In genomic region chr2:25578796-25579736, GRCm38 (mm10) we compare ENCODE assay signal across 8 mouse cellular contexts. TPM values are rescaled to one million over a fixed set of nuclear protein-coding genes. Genes with fewer than 3 reads are reported as not detected.
DNase-seq lines count a peak whose midpoint lies in the region; ATAC-seq and TF ChIP-seq lines count a peak whose summit lies in the region.

No protein-coding gene starts in this region.

- H3K4me2 ChIP-seq in embryonic facial prominence, embryonic 11.5 days (ENCODE audit: low read depth, low read length), result peak overlapping the region; percentile 30
- H3K4me2 ChIP-seq in intestine, embryonic 16.5 days (ENCODE audit: low read depth, low read length), result peak overlapping the region; percentile 62
- peak overlapping the region; percentile 24; the same call in 1 of the 2 replicates for H3K4me2 ChIP-seq in stomach, embryonic 14.5 days (replicated peaks; ENCODE audit: low read depth, low read length)

- peak overlapping the region; percentile 16; the same call in 1 of the 2 replicates for H3K4me3 ChIP-seq in heart, adult 2 months
- H3K4me3 ChIP-seq in embryonic facial prominence, embryonic 11.5 days (ENCODE audit: low read depth, low read length), result peak overlapping the region; percentile 14; the same call in 1 of the 2 replicates
- H3K4me3 ChIP-seq in intestine, embryonic 16.5 days (ENCODE audit: low read length), result peak overlapping the region; percentile 36
- peak overlapping the region; percentile 24 for H3K4me3 ChIP-seq in stomach, embryonic 14.5 days (ENCODE audit: low read depth, low read length)

- H3K79me2 ChIP-seq in heart, adult 2 months (replicated peaks; ENCODE audit: control insufficient read depth, insufficient read depth, low read length), result no peaks in the 10 kb centered on the region

- no peaks in the 10 kb centered on the region for H3K9me3 ChIP-seq in embryonic facial prominence, embryonic 11.5 days (replicated peaks; ENCODE audit: control insufficient read depth, low read length)
- H3K9me3 ChIP-seq in intestine, embryonic 16.5 days (ENCODE audit: control insufficient read depth, low read length), result 0 out of 2 replicates have a peak, but pooled peaks cover 4% of the 10 kb centered on the region
- no peaks in the 10 kb centered on the region for H3K9me3 ChIP-seq in stomach, embryonic 14.5 days (ENCODE audit: control insufficient read depth, low read depth, low read length)

- ATAC-seq in embryonic facial prominence, embryonic 11.5 days (replicated peaks; ENCODE audit: insufficient number of reproducible peaks, low FRiP score, low TSS enrichment, low read depth), result no peak
- no peak for ATAC-seq in intestine, embryonic 16.5 days
- ATAC-seq in stomach, embryonic 14.5 days (ENCODE audit: insufficient number of reproducible peaks, insufficient read depth, low FRiP score, low read depth), result no peak

- H3K27me3 ChIP-seq in heart, adult 2 months (ENCODE audit: control insufficient read depth, insufficient read depth, low read length), result peaks cover 27% of the 10 kb centered on the region
- peaks cover 57% of the 10 kb centered on the region for H3K27me3 ChIP-seq in embryonic facial prominence, embryonic 11.5 days (ENCODE audit: control insufficient read depth, insufficient read depth, low read length)
- H3K27me3 ChIP-seq in intestine, embryonic 16.5 days (replicated peaks; ENCODE audit: control insufficient read depth, insufficient read depth, low read length), result peaks cover 49% of the 10 kb centered on the region
- peaks cover 37% of the 10 kb centered on the region for H3K27me3 ChIP-seq in stomach, embryonic 14.5 days (ENCODE audit: control insufficient read depth, insufficient read depth, low read length)

- H3K4me1 ChIP-seq in heart, adult 2 months (ENCODE audit: control insufficient read depth, insufficient read depth, low read length), result peaks cover 10% of the 10 kb centered on the region
- peaks cover 5% of the 10 kb centered on the region for H3K4me1 ChIP-seq in embryonic facial prominence, embryonic 11.5 days (ENCODE audit: control insufficient read depth, insufficient read depth, low read length)
- peaks cover 73% of the 10 kb centered on the region for H3K4me1 ChIP-seq in intestine, embryonic 16.5 days (ENCODE audit: control insufficient read depth, insufficient read depth, low read length)
- peaks cover 45% of the 10 kb centered on the region for H3K4me1 ChIP-seq in stomach, embryonic 14.5 days (ENCODE audit: control insufficient read depth, insufficient read depth, low read length)

- TF ChIP-seq EP300 in heart, adult 2 months (IDR thresholded peaks at IDR 0.05; ENCODE audit: insufficient read depth, low read depth, low read length), result no peak

- intact Hi-C loops in heart, adult 2 months (cut with DNase I), result no loop called here
- intact Hi-C loops in heart, postnatal 10 days (cut with DNase I), result no loop called here

- H3K27ac ChIP-seq in heart, adult 2 months, result no peak overlapping the region
- no peak overlapping the region for H3K27ac ChIP-seq in embryonic facial prominence, embryonic 11.5 days (replicated peaks; ENCODE audit: low read depth, low read length)
- H3K27ac ChIP-seq in intestine, embryonic 16.5 days (ENCODE audit: low read length), result no peak overlapping the region
- H3K27ac ChIP-seq in stomach, embryonic 14.5 days (ENCODE audit: low read length), result no peak overlapping the region

- no peak for TF ChIP-seq POLR2A in heart, adult 2 months (IDR thresholded peaks at IDR 0.05; ENCODE audit: insufficient read depth, low read depth, low read length)

- H3K36me3 ChIP-seq in heart, adult 2 months (ENCODE audit: control insufficient read depth, insufficient read depth, low read length), result no peaks in the 10 kb centered on the region
- H3K36me3 ChIP-seq in embryonic facial prominence, embryonic 11.5 days (replicated peaks; ENCODE audit: control insufficient read depth, insufficient read depth, low read depth, low read length), result no peaks in the 10 kb centered on the region
- no peaks in the 10 kb centered on the region for H3K36me3 ChIP-seq in intestine, embryonic 16.5 days (ENCODE audit: control insufficient read depth, insufficient read depth, low read length)
- H3K36me3 ChIP-seq in stomach, embryonic 14.5 days (ENCODE audit: control insufficient read depth, insufficient read depth, low read length), result peaks cover 12% of the 10 kb centered on the region

- 5% methylated on average over 77 of the region's 77 CpGs for WGBS in heart, adult 2 months
- 6% methylated on average over 77 of the region's 77 CpGs for WGBS in embryonic facial prominence, embryonic 11.5 days
- WGBS in intestine, embryonic 16.5 days, result 10% methylated on average over 77 of the region's 77 CpGs
- 6% methylated on average over 77 of the region's 77 CpGs for WGBS in stomach, embryonic 14.5 days

- H3K9ac ChIP-seq in heart, adult 2 months (ENCODE audit: low read depth, low read length), result no peak overlapping the region
- peak overlapping the region; percentile 2; the same call in 1 of the 2 replicates for H3K9ac ChIP-seq in embryonic facial prominence, embryonic 11.5 days (replicated peaks; ENCODE audit: low read length)
- peak overlapping the region; percentile 54 for H3K9ac ChIP-seq in intestine, embryonic 16.5 days (ENCODE audit: low read depth, low read length)
- no peak overlapping the region for H3K9ac ChIP-seq in stomach, embryonic 14.5 days (replicated peaks; ENCODE audit: low read depth, low read length)

- no peak for TF ChIP-seq CTCF in heart, adult 2 months (IDR thresholded peaks at IDR 0.05)

- DNase-seq in heart, adult 2 months, result peak in 1 of 2 experiments; percentile 10
- DNase-seq in heart, postnatal 10 days, result no peak
- DNase-seq in CD4-positive helper T cell, adult 2 months (ENCODE audit: low read depth, low spot score), result peak; percentile 37
- DNase-seq in embryonic facial prominence, embryonic 11.5 days (ENCODE audit: low spot score), result no peak
- DNase-seq in left cerebral cortex, adult 11 months (ENCODE audit: low spot score), result no peak
- DNase-seq in layer of hippocampus, adult 8-10 months (ENCODE audit: low spot score in 2 of 2), result no peak

RNA-seq across cellular contexts. Expression of gene Ajm1, which starts 2.5 kb away (rescaled TPM):
- total RNA-seq in heart, adult 2 months (2021), result under 1 TPM; 0.05 to 0.36 TPM
- polyA plus RNA-seq in heart, adult 2 months (2012; rRNA removed), result 0.15 and 1.1 TPM in 2 replicates
- under 1 TPM; 0.10 to 0.12 TPM for total RNA-seq in heart, postnatal 10 days (2021)
- polyA plus RNA-seq in embryonic facial prominence, embryonic 11.5 days (2014; fragmentation: Nextera tagmentation; extraction: Ambion mirVana), result 0.07 and 0.25 TPM in 2 replicates
- 0.93 and 1.4 TPM in 2 replicates for polyA plus RNA-seq in intestine, embryonic 16.5 days (2015; fragmentation: Nextera tagmentation; extraction: Ambion mirVana)
- polyA plus RNA-seq in stomach, embryonic 14.5 days (2014; fragmentation: Nextera tagmentation; extraction: Ambion mirVana), result 0.70 and 1.3 TPM in 2 replicates
- total RNA-seq in layer of hippocampus, adult 8-10 months (2022), result 100 to 1,000 TPM in 1 of 4 experiments, 10 to 100 TPM in 3; 82.9 to 103 (median 92.4) TPM

RNA-seq across cellular contexts. Expression of gene Phpt1, which starts 4.0 kb away (rescaled TPM):
- total RNA-seq in heart, adult 2 months (2021), result 10 to 100 TPM; 52.6 to 69.9 TPM
- 100 and 101 TPM in 2 replicates for polyA plus RNA-seq in heart, adult 2 months (2012; rRNA removed)
- total RNA-seq in heart, postnatal 10 days (2021), result 100 to 1,000 TPM in 1 of 2 experiments, 10 to 100 TPM in 1; 93.8 to 101 TPM
- 145 and 157 TPM in 2 replicates for polyA plus RNA-seq in embryonic facial prominence, embryonic 11.5 days (2014; fragmentation: Nextera tagmentation; extraction: Ambion mirVana)
- polyA plus RNA-seq in intestine, embryonic 16.5 days (2015; fragmentation: Nextera tagmentation; extraction: Ambion mirVana), result 145 and 176 TPM in 2 replicates
- polyA plus RNA-seq in stomach, embryonic 14.5 days (2014; fragmentation: Nextera tagmentation; extraction: Ambion mirVana), result 225 and 231 TPM in 2 replicates
- 10 to 100 TPM; 64.6 to 76.6 (median 69.6) TPM for total RNA-seq in layer of hippocampus, adult 8-10 months (2022)

RNA-seq across cellular contexts. Expression of gene Mamdc4, which starts 4.4 kb away (rescaled TPM):
- 1 to 10 TPM in 1 of 2 experiments, under 1 TPM in 1; 0.60 to 2.2 TPM for total RNA-seq in heart, adult 2 months (2021)
- polyA plus RNA-seq in heart, adult 2 months (2012; rRNA removed), result 1.6 and 8.5 TPM in 2 replicates
- 1 to 10 TPM; 1.8 to 2.2 TPM for total RNA-seq in heart, postnatal 10 days (2021)
- polyA plus RNA-seq in embryonic facial prominence, embryonic 11.5 days (2014; fragmentation: Nextera tagmentation; extraction: Ambion mirVana), result 1.2 and 8.5 TPM in 2 replicates
- 582 and 797 TPM in 2 replicates for polyA plus RNA-seq in intestine, embryonic 16.5 days (2015; fragmentation: Nextera tagmentation; extraction: Ambion mirVana)
- polyA plus RNA-seq in stomach, embryonic 14.5 days (2014; fragmentation: Nextera tagmentation; extraction: Ambion mirVana), result 3.6 and 5.5 TPM in 2 replicates
- 1 to 10 TPM in 3 of 4 experiments, under 1 TPM in 1; 0.96 to 3.8 (median 2.0) TPM for total RNA-seq in layer of hippocampus, adult 8-10 months (2022)

RNA-seq across cellular contexts. Expression of gene Edf1, which starts 21.4 kb away (rescaled TPM):
- total RNA-seq in heart, adult 2 months (2021), result 100 to 1,000 TPM; 211 to 222 TPM
- 81.9 and 110 TPM in 2 replicates for polyA plus RNA-seq in heart, adult 2 months (2012; rRNA removed)
- 100 to 1,000 TPM; 188 to 189 TPM for total RNA-seq in heart, postnatal 10 days (2021)
- 336 and 375 TPM in 2 replicates for polyA plus RNA-seq in embryonic facial prominence, embryonic 11.5 days (2014; fragmentation: Nextera tagmentation; extraction: Ambion mirVana)
- 343 and 364 TPM in 2 replicates for polyA plus RNA-seq in intestine, embryonic 16.5 days (2015; fragmentation: Nextera tagmentation; extraction: Ambion mirVana)
- polyA plus RNA-seq in stomach, embryonic 14.5 days (2014; fragmentation: Nextera tagmentation; extraction: Ambion mirVana), result 342 and 346 TPM in 2 replicates
- 100 to 1,000 TPM; 124 to 203 (median 161) TPM for total RNA-seq in layer of hippocampus, adult 8-10 months (2022)

RNA-seq across cellular contexts. Expression of gene Rabl6, which starts 29.3 kb away (rescaled TPM):
- 10 to 100 TPM; 61.2 to 65.3 TPM for total RNA-seq in heart, adult 2 months (2021)
- polyA plus RNA-seq in heart, adult 2 months (2012; rRNA removed), result 48.8 and 56.0 TPM in 2 replicates
- total RNA-seq in heart, postnatal 10 days (2021), result 10 to 100 TPM; 49.4 to 57.6 TPM
- 44.3 and 46.0 TPM in 2 replicates for polyA plus RNA-seq in embryonic facial prominence, embryonic 11.5 days (2014; fragmentation: Nextera tagmentation; extraction: Ambion mirVana)
- polyA plus RNA-seq in intestine, embryonic 16.5 days (2015; fragmentation: Nextera tagmentation; extraction: Ambion mirVana), result 45.8 and 52.7 TPM in 2 replicates
- 67.2 and 69.0 TPM in 2 replicates for polyA plus RNA-seq in stomach, embryonic 14.5 days (2014; fragmentation: Nextera tagmentation; extraction: Ambion mirVana)
- total RNA-seq in layer of hippocampus, adult 8-10 months (2022), result 100 to 1,000 TPM; 127 to 168 (median 150) TPM

Comparison
In these comparisons a context has a peak if more than half of its experiments do, and no peak if none do; other contexts are left out.
1. H3K9ac ChIP-seq: peak in embryonic facial prominence, embryonic 11.5 days (single experiment) and intestine, embryonic 16.5 days (single experiment); none in heart, adult 2 months (single experiment) and stomach, embryonic 14.5 days (single experiment).
2. RNA of gene Mamdc4, which starts 4.4 kb away (polyA plus RNA-seq): 582 to 797 TPM in intestine, embryonic 16.5 days; 3.6 to 5.5 TPM in stomach, embryonic 14.5 days, 1.6 to 8.5 TPM in heart, adult 2 months and 1.2 to 8.5 TPM in embryonic facial prominence, embryonic 11.5 days; every median in the first group is over 10 times any median in the second.
3. Peak in every context shown above with its lines, with median percentiles within 50 percentile points of each other: H3K4me3 ChIP-seq and H3K4me2 ChIP-seq.